Mouse (Mus musculus) inflammation-experienced regulatory T-cells, adult 6 months (primary cell): ENCODE results near the gene Zdhhc23. TPM values are rescaled to one million over a fixed set of nuclear protein-coding genes. Genes with fewer than 3 reads are reported as not detected.

ENCODE experiments used
- ATAC-seq: one replicate; pipeline ENCODE4 v1.8.0; 2017
- polyA plus RNA-seq, 3 experiments: library from polyadenylated mRNA; unstranded; fragments of 100-300 nt; shearing (Covaris generic); gene quantifications; one replicate each; pipeline ENCODE4 v1.2.1; 2017

Gene Zdhhc23
- polyA plus RNA-seq, result 1 to 10 TPM in 2 of 3 experiments, under 1 TPM in 1; 0.87 to 3.0 (median 2.5) TPM

GRCm38 (mm10) chr16:43979328-43980109, at the start of gene Zdhhc23:
Zdhhc23 (minus strand) TSS chr16:43979791.
- peak; percentile 67 for ATAC-seq

DNA sequence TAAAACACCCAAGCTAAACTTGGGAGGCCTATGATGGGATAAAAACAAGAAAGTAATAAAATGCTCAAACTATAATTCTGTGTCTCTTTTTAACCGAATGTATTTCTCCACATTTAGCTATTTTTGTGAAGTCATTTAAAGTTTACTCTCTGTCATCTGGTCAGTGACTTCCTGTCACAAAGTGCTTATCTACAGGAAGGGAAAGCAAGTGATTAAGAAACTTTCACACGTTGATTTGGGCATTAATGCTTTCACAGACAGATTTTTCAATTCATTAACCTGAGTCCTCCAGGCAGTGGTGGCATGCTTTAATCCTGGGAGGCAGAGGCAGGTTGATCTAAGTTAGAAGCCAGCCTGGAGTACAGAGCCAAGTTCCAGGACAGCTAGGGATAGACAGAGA, 49.7 kb upstream of the Zdhhc23 start:
- ATAC-seq, result no peak

GRCm38 (mm10) chr16:44026822-44027221, 47.2 kb upstream of the Zdhhc23 start:
- no peak for ATAC-seq

- peak; percentile 28 for ATAC-seq
Observed at GRCm38 (mm10) chr16:44026210-44026609, 46.6 kb upstream of the Zdhhc23 start.

DNA sequence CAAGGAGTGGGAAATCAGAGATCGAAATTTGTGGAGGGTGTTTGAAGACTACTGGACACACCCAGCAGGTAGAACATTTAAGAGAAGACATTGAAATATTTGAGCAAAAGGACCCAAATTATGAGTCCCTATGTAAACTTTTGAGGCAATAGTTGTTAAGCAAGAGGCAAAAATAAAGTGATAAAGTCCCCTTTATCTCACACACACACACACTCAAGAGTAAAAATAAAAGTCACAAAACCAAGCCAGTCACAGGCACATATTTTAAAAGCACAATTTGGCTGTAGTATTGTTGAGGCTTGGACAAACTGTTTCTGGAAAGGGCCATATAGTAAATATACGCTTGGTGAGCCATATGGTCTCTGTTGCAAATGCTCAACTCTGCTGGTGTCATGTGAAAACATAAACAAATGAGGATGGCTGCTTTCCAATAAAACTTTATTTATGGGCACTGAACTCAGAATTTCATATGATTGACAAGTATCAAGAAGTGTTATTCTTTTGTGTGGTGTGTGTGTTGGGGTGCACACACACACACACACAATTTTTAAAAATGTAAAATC, 39.5 kb upstream of the Zdhhc23 start:
- no peak for ATAC-seq

- no peak for ATAC-seq
Observed at GRCm38 (mm10) chr16:44018372-44018771, 38.8 kb upstream of the Zdhhc23 start.

GRCm38 (mm10) chr16:44017707-44018106, 38.1 kb upstream of the Zdhhc23 start:
- no peak for ATAC-seq

DNA sequence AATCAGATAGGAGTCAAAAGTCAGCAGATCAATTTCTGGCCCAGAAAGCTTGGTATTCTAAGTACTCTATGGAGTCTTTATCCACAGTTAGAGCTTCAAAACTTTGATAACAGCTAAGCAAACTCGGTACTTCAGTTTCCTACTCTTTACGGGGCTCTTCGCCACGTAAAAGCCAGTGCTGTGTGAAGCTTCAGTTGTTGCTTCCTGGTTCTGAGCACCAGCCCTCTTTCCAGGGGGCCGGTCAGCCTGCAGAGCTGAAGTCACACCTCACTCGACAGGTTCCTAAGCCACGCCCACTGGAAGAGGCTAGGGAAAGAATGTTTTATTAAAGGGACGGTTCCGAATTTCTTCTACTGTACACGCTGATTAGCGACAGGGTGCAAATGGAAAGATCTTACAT, 36.6 kb upstream of the Zdhhc23 start:
- ATAC-seq, result peak; percentile 98

GRCm38 (mm10) chr16:44015416-44016158, 36.0 kb upstream of the Zdhhc23 start:
- ATAC-seq, result no peak

- ATAC-seq, result no peak
Observed at GRCm38 (mm10) chr16:44011010-44011409, 31.4 kb upstream of the Zdhhc23 start.

DNA sequence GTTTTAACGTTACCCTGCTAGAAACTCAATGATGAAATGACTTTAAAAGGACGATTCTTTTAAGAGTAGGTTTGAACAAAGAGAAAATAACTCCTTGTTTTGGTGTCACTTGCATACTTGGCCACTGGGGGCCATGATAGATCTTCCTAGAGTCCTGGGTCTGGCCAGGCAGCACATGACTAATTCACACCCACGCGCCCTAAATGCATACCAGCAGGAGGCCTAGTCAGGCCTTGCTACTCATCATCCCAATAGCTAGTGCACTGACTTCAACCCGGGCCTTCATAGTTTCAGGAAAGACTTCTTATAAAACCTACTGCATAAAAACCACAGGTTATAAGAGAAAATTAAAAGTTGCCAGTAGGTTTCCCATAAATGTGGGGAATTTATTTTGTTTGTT, 22.5 kb upstream of the Zdhhc23 start:
- peak; percentile 28 for ATAC-seq

DNA sequence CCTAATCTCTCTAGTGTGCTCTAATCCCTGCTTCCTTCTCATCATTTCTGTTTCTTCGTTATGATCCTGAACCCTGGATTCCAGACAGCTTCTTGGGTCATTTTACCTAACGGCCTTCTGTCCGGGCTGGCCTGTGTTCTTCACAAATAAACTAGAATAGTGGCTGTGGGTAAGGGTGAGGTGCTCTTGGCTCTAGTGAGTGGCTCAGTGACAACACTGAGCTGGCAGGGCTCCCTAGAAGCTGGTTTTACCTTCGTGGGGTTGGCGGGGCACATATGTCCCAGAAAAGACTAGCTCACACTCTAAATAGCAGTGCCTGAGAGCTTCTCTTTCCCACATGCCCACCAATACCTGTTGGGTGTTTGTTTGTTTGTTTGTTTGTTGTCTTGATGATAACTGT, 19.9 kb upstream of the Zdhhc23 start:
- no peak for ATAC-seq

- no peak for ATAC-seq
Observed at GRCm38 (mm10) chr16:43999111-43999510, 19.5 kb upstream of the Zdhhc23 start.

DNA sequence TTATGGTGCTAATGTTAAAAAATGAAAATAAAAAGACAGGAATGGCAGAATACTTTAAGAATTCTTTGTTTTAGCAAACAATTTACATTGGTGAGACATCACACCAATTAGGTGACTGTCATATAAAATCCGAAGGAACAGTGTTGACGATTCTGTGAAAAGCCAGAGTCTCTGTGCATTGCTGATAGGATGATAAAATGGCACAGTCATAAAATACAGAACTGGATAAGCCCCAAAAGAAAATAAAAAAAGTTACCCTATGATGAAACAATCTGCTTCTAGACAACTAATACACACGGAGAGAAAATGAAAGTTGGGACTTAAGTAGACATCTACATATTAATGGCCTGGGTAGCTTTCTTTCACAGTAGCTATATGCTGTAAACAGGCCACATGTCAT, 15.0 kb upstream of the Zdhhc23 start:
- no peak for ATAC-seq

GRCm38 (mm10) chr16:43986299-43986698, 6.7 kb upstream of the Zdhhc23 start:
- no peak for ATAC-seq

DNA sequence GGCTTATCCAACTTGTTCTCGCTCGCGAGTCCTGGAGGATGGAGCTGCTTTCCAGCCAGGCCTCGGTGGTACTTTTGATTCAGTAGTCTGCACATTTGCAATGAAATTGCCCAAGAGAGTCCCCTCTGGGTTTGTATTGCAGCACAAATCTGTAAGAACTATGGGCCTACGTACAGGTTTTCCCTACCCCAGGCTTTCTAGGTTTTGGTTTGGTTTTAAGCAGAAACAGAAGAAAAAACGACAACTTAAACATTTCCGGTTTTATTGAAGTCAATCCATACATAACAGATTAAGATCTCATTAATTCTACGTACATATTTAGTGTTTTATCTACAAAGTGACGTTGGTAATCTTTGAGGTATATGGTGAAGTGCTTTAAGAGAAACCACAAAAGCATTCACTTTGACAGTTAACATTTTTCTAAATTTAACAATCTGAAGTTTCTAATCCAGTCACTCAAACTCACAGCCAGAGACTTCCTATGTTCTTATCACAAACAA, 569 bp upstream of the Zdhhc23 start:
- peak; percentile 51 for ATAC-seq

DNA sequence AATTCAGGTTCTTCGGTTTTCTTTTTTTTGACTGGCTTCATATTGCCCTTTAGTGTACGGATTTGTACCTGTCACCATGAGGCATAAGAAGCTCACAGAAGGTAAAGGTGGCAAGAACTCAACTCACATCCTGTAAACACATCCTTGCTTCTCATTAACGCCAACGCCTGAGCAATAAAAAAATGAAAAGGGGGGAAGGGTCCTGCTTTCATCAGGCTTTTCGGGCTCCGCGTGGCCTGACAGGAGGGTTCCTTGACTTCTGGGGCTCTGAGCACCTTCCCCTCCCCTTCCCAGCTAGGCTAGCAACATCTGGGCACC, 622 bp downstream of the Zdhhc23 start:
- ATAC-seq, result no peak

DNA sequence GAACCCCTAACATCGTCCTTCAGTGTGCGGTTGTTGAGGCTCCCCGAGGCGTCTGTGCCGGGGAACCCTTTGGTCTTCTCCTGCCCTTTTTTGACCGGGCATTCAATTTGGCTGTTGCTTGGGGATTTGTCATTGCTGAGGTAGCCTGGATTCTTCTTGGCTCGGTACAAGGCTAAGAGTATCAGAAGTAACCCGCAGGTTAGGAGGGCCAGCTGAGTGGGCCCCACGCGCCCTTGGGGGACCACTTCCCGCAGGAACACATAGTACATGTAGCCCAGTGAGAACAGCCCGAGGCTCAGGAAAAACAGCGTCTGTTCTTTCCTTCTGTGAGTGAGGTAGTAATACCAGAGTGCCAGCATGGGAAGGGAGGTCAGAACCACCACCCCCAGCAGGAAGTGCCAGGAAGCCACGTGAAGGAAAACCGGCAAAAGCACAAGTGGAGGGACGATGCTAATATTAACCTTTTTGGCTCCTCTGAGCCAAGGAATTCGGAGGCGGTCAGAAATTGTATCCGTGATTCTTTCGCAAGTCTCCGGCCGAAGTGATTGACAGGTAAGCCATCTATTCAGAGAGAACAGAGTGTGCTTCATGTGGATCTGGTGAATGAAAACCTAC, 5.9 kb downstream of the Zdhhc23 start:
- no peak for ATAC-seq

GRCm38 (mm10) chr16:43973147-43973546, 6.4 kb downstream of the Zdhhc23 start:
- ATAC-seq, result no peak

GRCm38 (mm10) chr16:43972391-43972790, 7.2 kb downstream of the Zdhhc23 start:
- ATAC-seq, result no peak

GRCm38 (mm10) chr16:43971741-43972140, 7.8 kb downstream of the Zdhhc23 start:
- no peak for ATAC-seq

GRCm38 (mm10) chr16:43971189-43971588, 8.4 kb downstream of the Zdhhc23 start:
- no peak for ATAC-seq

GRCm38 (mm10) chr16:43970426-43970825, 9.2 kb downstream of the Zdhhc23 start:
- no peak for ATAC-seq
